Mouse (Mus musculus) erythroblast, adult 5-6 weeks (primary cell): ENCODE data around the gene Akap9. TPM values are rescaled to one million over a fixed set of nuclear protein-coding genes. Genes with fewer than 3 reads are reported as not detected.
"Not testable (repeated sequence)": the region's sequence is repeated elsewhere in the genome, so short reads cannot be mapped to it uniquely, and the experiment has no call there.

Source experiments
- ATAC-seq: replicated peaks from 2 replicates; pipeline ENCODE4 v1.8.0; 2016; ENCODE audit warnings: moderate number of reproducible peaks, mild to moderate bottlenecking, moderate TSS enrichment, inconsistent platforms; ENCODE audit not compliant: poor library complexity, low FRiP score, severe bottlenecking
- total RNA-seq, 2 experiments: library from RNA; stranded (forward) in 1 of 2; stranded (reverse) in 1 of 2; fragments of 150-400 nt in 1 of 2; fragments of 200-764, 138-1000 nt in 1 of 2; gene quantifications; 2 replicates each; pipeline versions ENCODE4 v1.2.3 to v1.2.4; 2015 to 2017; ENCODE audit warnings: low replicate concordance in 2 of 2

Akap9 gene
- total RNA-seq, 2 experiments from 2014 or later, result 13.4 to 25.9 TPM

- ATAC-seq, result not testable (repeated sequence)
These were observed 98.5 kb downstream of the Akap9 start for GRCm38 (mm10) chr5:4026336-4026735.

- ATAC-seq, result no peak
These were observed 100.8 kb downstream of the Akap9 start for GRCm38 (mm10) chr5:4028486-4029173.

- ATAC-seq, result no peak
These were observed 104.0 kb downstream of the Akap9 start for GRCm38 (mm10) chr5:4031846-4032245.

GRCm38 (mm10) chr5:4036686-4037085, 108.8 kb downstream of the Akap9 start:
- ATAC-seq, result no peak

GRCm38 (mm10) chr5:4039351-4039750, 111.5 kb downstream of the Akap9 start:
- no peak for ATAC-seq

GRCm38 (mm10) chr5:4040372-4040771, 112.5 kb downstream of the Akap9 start:
- no peak; the same call in 1 of the 2 replicates for ATAC-seq

GRCm38 (mm10) chr5:4040922-4041321, 113.1 kb downstream of the Akap9 start:
- no peak for ATAC-seq

GRCm38 (mm10) chr5:4060313-4060712, 132.5 kb downstream of the Akap9 start:
- ATAC-seq, result no peak

- peak; percentile 30; the same call in 1 of the 2 replicates for ATAC-seq
These were observed 138.7 kb downstream of the Akap9 start for GRCm38 (mm10) chr5:4066476-4067115.

GRCm38 (mm10) chr5:4067203-4067602, 139.3 kb downstream of the Akap9 start:
- ATAC-seq, result no peak

GRCm38 (mm10) chr5:4079086-4079485, 151.2 kb downstream of the Akap9 start:
- no peak for ATAC-seq

GRCm38 (mm10) chr5:4080861-4081260, 153.0 kb downstream of the Akap9 start:
- ATAC-seq, result no peak

GRCm38 (mm10) chr5:4081513-4081912, 153.7 kb downstream of the Akap9 start:
- ATAC-seq, result no peak

- ATAC-seq, result no peak
These were observed 157.1 kb downstream of the Akap9 start for GRCm38 (mm10) chr5:4084948-4085347.

- ATAC-seq, result no peak
These were observed 158.5 kb downstream of the Akap9 start for GRCm38 (mm10) chr5:4086309-4086708.

- ATAC-seq, result no peak
These were observed 160.3 kb downstream of the Akap9 start for GRCm38 (mm10) chr5:4088190-4088589.

GRCm38 (mm10) chr5:4094471-4094870, 166.6 kb downstream of the Akap9 start:
- no peak for ATAC-seq

- ATAC-seq, result no peak
These were observed 173.2 kb downstream of the Akap9 start for GRCm38 (mm10) chr5:4101031-4101430.

- ATAC-seq, result no peak
These were observed 173.9 kb downstream of the Akap9 start for GRCm38 (mm10) chr5:4101770-4102169.

GRCm38 (mm10) chr5:4103626-4104340, 175.9 kb downstream of the Akap9 start:
- ATAC-seq, result no peak
